Mouse (Mus musculus) limb, embryonic 15.5 days (tissue): ENCODE measurements around the gene Aimp2. TPM values are rescaled to one million over a fixed set of nuclear protein-coding genes. Genes with fewer than 3 reads are reported as not detected.

Source experiments
- ATAC-seq: fragments of 200-750 bp; cut with Nextera tagmentation; 2 replicates; pipeline ENCODE4 v1.8.0; 2017; ENCODE audit warnings: low read depth, moderate TSS enrichment; ENCODE audit not compliant: insufficient number of reproducible peaks, low FRiP score, low TSS enrichment
- H3K27ac ChIP-seq: fragments of 300-500 bp; sonication (generic); 2 replicates; pipeline ENCODE4 v1.5.1; 2015; ENCODE audit warnings: moderate library complexity, mild to moderate bottlenecking, inconsistent platforms
- H3K27me3 ChIP-seq: fragments of 300-500 bp; sonication (generic); 2 replicates; pipeline ENCODE4 v1.6.1; 2015; ENCODE audit warnings: inconsistent platforms
- H3K36me3 ChIP-seq: fragments of 300-500 bp; sonication (generic); 2 replicates; pipeline ENCODE4 v1.6.1; 2015; ENCODE audit warnings: inconsistent platforms
- H3K4me1 ChIP-seq: fragments of 300-500 bp; sonication (generic); 2 replicates; pipeline ENCODE4 v1.6.1; 2015; ENCODE audit warnings: inconsistent platforms
- H3K4me2 ChIP-seq: fragments of 300-500 bp; sonication (generic); 2 replicates; pipeline ENCODE4 v1.6.1; 2015; ENCODE audit warnings: mild to moderate bottlenecking, inconsistent platforms
- H3K4me3 ChIP-seq: fragments of 300-500 bp; sonication (generic); 2 replicates; pipeline ENCODE4 v1.5.1; 2015; ENCODE audit warnings: mild to moderate bottlenecking, inconsistent platforms
- H3K9ac ChIP-seq: fragments of 300-500 bp; sonication (generic); 2 replicates; pipeline ENCODE4 v1.6.1; 2015; ENCODE audit warnings: inconsistent platforms
- H3K9me3 ChIP-seq: fragments of 300-500 bp; sonication (generic); 2 replicates; pipeline ENCODE4 v1.6.1; 2016; ENCODE audit warnings: inconsistent platforms
- WGBS: fragments of 180-500 bp; shearing (Covaris S2); methylation state at CpG from one replicate; pipeline ENCODE4 v1.1.7; 2015; 5-methylcytosine and 5-hydroxymethylcytosine counted together
- polyA plus RNA-seq: library from polyadenylated mRNA; unstranded; fragments of >200 nt; fragmentation: Nextera tagmentation; extraction: Ambion mirVana; gene quantifications from 2 replicates; pipeline ENCODE4 v1.2.1, GENCODE M21; 2015

Gene Aimp2
- polyA plus RNA-seq, 1 experiment from 2014 or later = 99.5 TPM

DNA sequence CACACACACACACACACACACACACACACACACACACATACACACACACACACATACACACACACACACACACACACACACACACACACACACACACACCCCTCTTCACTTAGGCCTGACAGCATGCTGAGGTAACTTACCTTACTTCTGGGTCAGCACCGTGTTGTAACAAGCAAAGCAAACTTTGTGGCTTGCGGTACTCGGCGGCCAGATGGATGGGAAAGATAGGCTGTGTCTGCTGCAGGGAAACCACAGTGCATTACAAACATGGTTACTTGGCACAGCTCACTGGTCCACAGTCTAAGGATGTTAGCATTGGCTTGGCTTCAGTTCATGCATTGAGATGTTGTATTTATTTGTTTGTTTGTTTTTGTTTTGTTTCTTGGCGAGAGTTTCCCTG lies 16.3 kb downstream of the Aimp2 start:
- H3K27ac ChIP-seq = no peak overlapping the region
- H3K4me3 ChIP-seq = no peak overlapping the region
- peaks cover 53% of the 10 kb centered on the region for H3K36me3 ChIP-seq
- no peak overlapping the region for H3K4me2 ChIP-seq
- H3K9ac ChIP-seq = no peak overlapping the region
- WGBS = 65% methylated on average over 5 of the region's 5 CpGs
- no peaks in the 10 kb centered on the region for H3K9me3 ChIP-seq
- no peak for ATAC-seq
- H3K4me1 ChIP-seq = no peaks in the 10 kb centered on the region
- H3K27me3 ChIP-seq = no peaks in the 10 kb centered on the region

DNA sequence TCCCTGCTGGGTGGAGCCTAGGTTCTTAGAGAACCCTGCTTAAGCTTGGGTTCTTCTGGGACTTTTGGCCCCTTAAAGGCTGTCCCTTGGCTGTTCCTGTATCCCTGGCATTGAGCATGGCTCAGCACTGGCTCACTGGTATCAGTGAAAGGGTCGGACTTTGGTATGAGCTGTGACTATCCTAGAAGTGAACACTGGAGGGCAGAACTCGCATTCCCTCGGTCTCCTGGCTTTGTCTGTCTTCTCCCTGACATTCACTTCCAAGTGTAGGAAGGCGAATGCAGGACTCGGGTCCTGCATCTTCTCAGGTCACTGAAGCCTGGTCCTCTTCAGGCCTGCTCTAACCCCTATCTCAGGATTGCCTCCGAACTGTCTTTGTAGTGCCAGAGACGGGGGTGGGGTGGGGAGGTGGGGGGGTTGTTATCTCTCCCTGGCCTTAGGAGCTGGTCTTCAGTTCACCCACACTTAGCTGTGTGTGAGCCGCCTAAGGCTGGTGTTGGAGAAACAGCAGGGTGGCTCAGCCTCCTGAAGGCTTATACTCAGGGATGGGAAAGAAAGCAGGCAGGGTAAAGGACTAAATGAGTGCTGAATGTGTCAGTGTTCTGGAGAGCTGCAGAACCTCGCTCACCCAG lies 17.3 kb downstream of the Aimp2 start:
- H3K9me3 ChIP-seq = no peaks in the 10 kb centered on the region
- no peak overlapping the region for H3K9ac ChIP-seq
- ATAC-seq = no peak
- H3K36me3 ChIP-seq = peaks cover 53% of the 10 kb centered on the region
- H3K27me3 ChIP-seq = no peaks in the 10 kb centered on the region
- no peak overlapping the region for H3K4me2 ChIP-seq
- no peaks in the 10 kb centered on the region for H3K4me1 ChIP-seq
- WGBS = 76% methylated on average over 9 of the region's 9 CpGs
- no peak overlapping the region for H3K27ac ChIP-seq
- H3K4me3 ChIP-seq = no peak overlapping the region

DNA sequence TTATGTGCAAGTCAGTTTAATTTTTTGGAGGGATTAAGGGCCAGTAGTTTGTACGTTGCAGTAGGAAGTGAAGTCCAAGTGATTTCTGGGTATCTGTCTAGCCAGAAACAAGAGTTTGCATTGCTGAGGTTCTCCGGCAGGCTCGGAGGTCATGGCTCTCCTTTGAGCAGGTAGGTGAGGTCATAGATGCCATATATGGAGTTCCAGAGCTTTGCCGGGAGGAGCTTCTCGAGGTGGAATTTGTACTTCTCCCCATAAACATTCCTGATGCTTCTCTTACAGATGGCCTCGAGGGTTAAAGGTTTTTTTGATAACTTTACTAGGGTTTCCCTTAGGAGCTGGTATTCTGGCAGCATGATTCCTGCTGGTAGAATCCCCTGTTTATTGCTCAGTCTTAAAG lies 18.9 kb downstream of the Aimp2 start:
- Histone ChIP-seq H3K4me2 (no peak overlapping the region), H3K36me3 (peaks cover 59% of the 10 kb centered on the region), H3K9ac (no peak overlapping the region), H3K4me1 (no peaks in the 10 kb centered on the region), H3K9me3 (0 out of 2 replicates have a peak, but pooled peaks cover 5% of the 10 kb centered on the region), H3K27ac (no peak overlapping the region), H3K27me3 (no peaks in the 10 kb centered on the region), H3K4me3 (no peak overlapping the region)
- ATAC-seq = no peak
- 47% methylated on average over 6 of the region's 6 CpGs for WGBS

DNA sequence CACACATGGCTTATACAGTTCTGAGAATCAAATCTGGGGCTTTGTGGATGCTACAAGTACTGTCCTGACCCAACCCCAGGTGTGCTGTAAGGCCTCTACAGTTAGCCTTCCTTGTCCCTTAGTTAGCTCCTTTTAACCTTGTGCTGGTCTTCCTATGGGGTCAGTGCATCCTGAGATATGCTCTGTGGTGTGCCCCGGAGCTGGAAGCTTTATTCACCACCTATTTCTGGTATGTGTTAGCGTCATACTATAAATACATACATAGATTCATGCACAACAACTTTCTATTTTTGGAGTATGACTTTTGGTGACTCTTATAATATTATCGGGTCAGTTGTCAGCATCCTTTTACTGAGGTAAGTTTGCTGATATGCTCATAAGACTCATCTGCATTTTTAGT lies 24.4 kb downstream of the Aimp2 start:
- H3K4me3 ChIP-seq = no peak overlapping the region
- WGBS = 89% methylated on average over 3 of the region's 3 CpGs
- H3K27me3 ChIP-seq = no peaks in the 10 kb centered on the region
- H3K27ac ChIP-seq = peak overlapping the region; percentile 13; the same call in 1 of the 2 replicates
- ATAC-seq = no peak
- H3K4me1 ChIP-seq = no peaks in the 10 kb centered on the region
- H3K9ac ChIP-seq = no peak overlapping the region
- peaks cover 89% of the 10 kb centered on the region for H3K36me3 ChIP-seq
- 0 out of 2 replicates have a peak, but pooled peaks cover 6% of the 10 kb centered on the region for H3K9me3 ChIP-seq
- H3K4me2 ChIP-seq = no peak overlapping the region

DNA sequence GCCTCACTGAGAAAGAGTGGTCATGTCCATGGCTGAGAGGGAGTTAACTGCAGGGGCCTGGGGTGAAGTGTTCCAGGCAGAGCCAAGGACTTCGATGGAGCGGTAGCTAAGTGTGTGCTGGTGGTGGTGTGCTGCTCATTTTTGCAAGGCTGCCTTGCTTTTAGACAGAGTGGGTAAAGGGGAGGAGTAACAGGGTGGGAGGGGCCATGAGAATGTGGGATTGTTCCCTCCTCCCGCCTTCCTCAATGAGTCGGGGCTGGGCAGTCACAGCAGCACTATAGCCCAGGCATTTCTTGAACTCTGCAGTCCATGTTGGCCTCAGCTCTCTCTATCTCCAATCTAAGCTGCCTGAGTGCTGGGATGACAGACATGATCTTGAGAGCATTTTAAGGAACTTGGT lies 35.1 kb downstream of the Aimp2 start:
- Histone ChIP-seq H3K9ac (no peak overlapping the region), H3K27ac (no peak overlapping the region), H3K4me1 (no peaks in the 10 kb centered on the region), H3K27me3 (no peaks in the 10 kb centered on the region), H3K4me2 (no peak overlapping the region), H3K9me3 (no peaks in the 10 kb centered on the region), H3K36me3 (peaks cover 60% of the 10 kb centered on the region), H3K4me3 (no peak overlapping the region)
- ATAC-seq = no peak
- WGBS = 60% methylated on average over 4 of the region's 4 CpGs

DNA sequence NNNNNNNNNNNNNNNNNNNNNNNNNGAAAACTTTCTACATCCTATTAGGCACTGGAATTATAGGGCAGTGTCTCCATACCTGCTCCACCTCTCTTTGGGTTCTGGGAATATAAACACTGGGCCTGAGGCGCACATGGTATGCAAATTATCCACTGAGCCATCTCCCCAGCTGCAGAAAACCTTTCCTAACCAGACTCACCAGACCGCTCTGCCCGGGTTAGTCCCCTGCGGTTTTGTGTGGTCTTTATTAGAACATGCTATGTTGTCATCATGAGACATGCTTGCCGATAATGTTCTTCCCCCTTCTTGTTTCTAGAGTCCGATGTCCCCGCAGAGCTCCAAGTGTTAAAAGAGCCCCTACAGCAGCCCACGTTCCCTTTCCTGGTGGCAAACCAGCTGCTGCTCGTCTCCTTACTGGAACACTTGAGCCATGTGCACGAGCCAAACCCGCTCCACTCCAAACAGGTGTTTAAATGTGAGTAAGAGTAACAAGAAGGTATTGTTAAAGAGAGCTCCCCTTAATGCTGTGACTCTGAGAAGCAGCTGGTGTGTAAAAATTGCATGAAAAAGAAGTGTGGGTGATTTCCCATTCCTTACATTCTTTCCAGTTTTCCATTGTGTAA lies 38.0 kb downstream of the Aimp2 start:
- no peak overlapping the region for H3K9ac ChIP-seq
- peak overlapping the region; percentile 63 for H3K27ac ChIP-seq
- no peak overlapping the region for H3K4me3 ChIP-seq
- H3K4me1 ChIP-seq = no peaks in the 10 kb centered on the region
- no peaks in the 10 kb centered on the region for H3K9me3 ChIP-seq
- 65% methylated on average over 11 of the region's 11 CpGs for WGBS
- no peak overlapping the region for H3K4me2 ChIP-seq
- H3K36me3 ChIP-seq = peaks cover 36% of the 10 kb centered on the region
- ATAC-seq = no peak
- no peaks in the 10 kb centered on the region for H3K27me3 ChIP-seq

Other genes starting within 250 kb of the Aimp2 start
- 17.4 and 18.1 TPM in 2 replicates for gene Usp42, start 177.6 kb downstream of the Aimp2 start, polyA plus RNA-seq
- 36.5 and 38.5 TPM in 2 replicates for gene Eif2ak1, start 92.1 kb downstream of the Aimp2 start, polyA plus RNA-seq
- gene Ankrd61, start 12.2 kb downstream of the Aimp2 start, polyA plus RNA-seq = 0.30 and 0.51 TPM in 2 replicates
- 23.6 and 26.5 TPM in 2 replicates for gene Pms2, start 117 bp upstream of the Aimp2 start, polyA plus RNA-seq
- gene Gm42421, start 18.3 kb upstream of the Aimp2 start, polyA plus RNA-seq = 0.70 and 0.72 TPM in 2 replicates
- gene Rsph10b, start 23.2 kb upstream of the Aimp2 start, polyA plus RNA-seq = 1.4 and 3.4 TPM in 2 replicates
- gene Ccz1, start 105.0 kb upstream of the Aimp2 start, polyA plus RNA-seq = 63.2 and 66.8 TPM in 2 replicates
- gene Ocm, start 116.8 kb upstream of the Aimp2 start, polyA plus RNA-seq = 0.40 and 0.68 TPM in 2 replicates
- 3.2 and 3.5 TPM in 2 replicates for gene Lmtk2, start 190.6 kb upstream of the Aimp2 start, polyA plus RNA-seq